Mouse (Mus musculus): ENCODE measurements at regions not wholly inside any gene's neighbourhood (a gene's known extent, or its start where the extent isn't known, plus 50 kb on each side); places are given as distances from the start of the nearest gene placed in this dataset.

- intact Hi-C loops (cut with DNase I) = no loop called here
- DNase-seq (ENCODE audit: extremely low spot score in 1 of 2, low spot score in 2 of 2) = no peak
Measured at GRCm38 (mm10) chr9:25951144-25951543, 469.8 kb downstream of the Eepd1 start.

- intact Hi-C loops (cut with DNase I) = no loop called here
- DNase-seq (ENCODE audit: extremely low spot score in 1 of 2, low spot score in 2 of 2) = peak; percentile 11 to 47
Measured at GRCm38 (mm10) chr9:25959082-25959481, 477.7 kb downstream of the Eepd1 start.

GRCm38 (mm10) chr9:25985450-25985849 is 504.1 kb downstream of the Eepd1 start:
- DNase-seq (ENCODE audit: extremely low spot score in 1 of 2, low spot score in 2 of 2) = no peak
- intact Hi-C loops (cut with DNase I) = no loop called here

GRCm38 (mm10) chr9:25985920-25986319 is 504.6 kb downstream of the Eepd1 start:
- no peak for DNase-seq (ENCODE audit: extremely low spot score in 1 of 2, low spot score in 2 of 2)
- intact Hi-C loops (cut with DNase I) = no loop called here

GRCm38 (mm10) chr9:26001821-26002220 is 520.5 kb downstream of the Eepd1 start:
- no peak for DNase-seq (ENCODE audit: extremely low spot score in 1 of 2, low spot score in 2 of 2)

More at GRCm38 (mm10) chr9:26001821-26002220, 520.5 kb downstream of the Eepd1 start:
- intact Hi-C loops (cut with DNase I) = no loop called here

Measured in left cerebral cortex, postnatal 10 days (tissue).